17 mouse cellular contexts compared by ENCODE assay signal in genomic region chr3:72825618-72826017, GRCm38 (mm10).
"Had no signal": no experiment of that assay in that cellular context is flagged by ENCODE, and none has a peak within 500 bp of the region (broad histone marks: within the 10 kb centered on the region; RNA-seq: fewer than 3 reads in every experiment).

No protein-coding gene starts in this region.

- H3K9me3 ChIP-seq: lung, embryonic 15.5 days; megakaryocyte, embryonic 14.5 days; midbrain, embryonic 12.5 days; midbrain, embryonic 15.5 days; neural tube, embryonic 12.5 days; stomach, embryonic 15.5 days had no signal

- DNase-seq: liver, postnatal 0 days; lung, adult 2 months; lung, postnatal 14 days; lung, postnatal 36 days; right cerebral cortex, postnatal 14 days; thymus, adult 2 months; thymus, postnatal 25 days; thymus, postnatal 4 days had no signal

- H3K4me1 ChIP-seq: lung, embryonic 15.5 days; megakaryocyte, embryonic 14.5 days; midbrain, embryonic 12.5 days; midbrain, embryonic 15.5 days; neural tube, embryonic 12.5 days; stomach, embryonic 15.5 days had no signal

- H3K36me3 ChIP-seq: lung, embryonic 15.5 days; midbrain, embryonic 12.5 days; midbrain, embryonic 15.5 days; neural tube, embryonic 12.5 days; stomach, embryonic 15.5 days had no signal

- H3K4me2 ChIP-seq: lung, embryonic 15.5 days; midbrain, embryonic 12.5 days; midbrain, embryonic 15.5 days; neural tube, embryonic 12.5 days; stomach, embryonic 15.5 days had no signal

- H3K4me3 ChIP-seq: lung, embryonic 15.5 days; megakaryocyte, embryonic 14.5 days; midbrain, embryonic 12.5 days; midbrain, embryonic 15.5 days; neural tube, embryonic 12.5 days; stomach, embryonic 15.5 days had no signal

- H3K27me3 ChIP-seq: lung, embryonic 15.5 days; megakaryocyte, embryonic 14.5 days; midbrain, embryonic 12.5 days; midbrain, embryonic 15.5 days; neural tube, embryonic 12.5 days; stomach, embryonic 15.5 days had no signal

- ATAC-seq: liver, postnatal 0 days; lung, postnatal 0 days; midbrain, embryonic 15.5 days had no signal

- H3K27ac ChIP-seq: lung, embryonic 15.5 days; macrophage; midbrain, embryonic 12.5 days; midbrain, embryonic 15.5 days; neural tube, embryonic 12.5 days; stomach, embryonic 15.5 days; stomach, postnatal 0 days had no signal

- H3K9ac ChIP-seq: liver, postnatal 0 days; lung, embryonic 15.5 days; midbrain, embryonic 12.5 days; midbrain, embryonic 15.5 days; neural tube, embryonic 12.5 days; stomach, embryonic 15.5 days had no signal
